Mouse (Mus musculus): ENCODE results near the gene Gprc5b. TPM values are rescaled to one million over a fixed set of nuclear protein-coding genes. Genes with fewer than 3 reads are reported as not detected.

Gprc5b gene
- polyA plus RNA-seq, 1 experiment from 2014 or later, result 1.5 TPM

DNA sequence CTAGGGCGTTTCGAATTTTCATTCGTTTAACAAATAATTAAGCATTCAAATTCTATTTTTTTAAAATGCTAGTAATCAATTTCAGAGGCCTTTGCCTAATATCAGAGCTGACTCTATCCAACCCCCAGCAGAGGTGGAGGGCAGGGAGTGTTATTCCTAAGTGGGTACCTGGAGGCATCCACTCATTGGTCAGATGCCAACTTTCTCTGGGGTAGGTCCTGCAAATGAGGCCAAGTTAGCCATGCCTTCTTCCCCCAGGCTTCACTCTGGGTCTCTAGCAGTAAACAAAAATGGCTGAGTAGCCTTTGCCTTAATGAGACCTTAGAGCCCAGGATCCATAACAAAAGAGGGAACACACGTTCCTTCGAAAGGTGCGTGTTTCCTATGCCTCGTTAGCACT is 15.9 kb downstream of the Gprc5b start:
- Histone ChIP-seq H3K27ac (replicated peaks) (no peak overlapping the region), H3K9ac (ENCODE audit: low read length) (no peak overlapping the region), H3K27me3 (ENCODE audit: control insufficient read depth, insufficient read depth, low read length) (no peaks in the 10 kb centered on the region), H3K4me3 (ENCODE audit: low read depth, low read length) (no peak overlapping the region), H3K4me2 (replicated peaks; ENCODE audit: low read depth) (no peak overlapping the region), H3K4me1 (replicated peaks; ENCODE audit: control insufficient read depth, insufficient read depth) (no peaks in the 10 kb centered on the region), H3K9me3 (ENCODE audit: control insufficient read depth, low read length) (no peaks in the 10 kb centered on the region), H3K36me3 (ENCODE audit: control insufficient read depth, insufficient read depth, low read length) (no peaks in the 10 kb centered on the region)
- WGBS, result 91% methylated on average over 7 of the region's 7 CpGs
- no peak for DNase-seq (ENCODE audit: low spot score)
- no peak for ATAC-seq (ENCODE audit: low FRiP score, low TSS enrichment)
- TF ChIP-seq EP300 (optimal IDR thresholded peaks at IDR 0.05) (no peak), CTCF (IDR thresholded peaks at IDR 0.05; ENCODE audit: low read depth) (no peak)

- Histone ChIP-seq H3K36me3 (ENCODE audit: control insufficient read depth, insufficient read depth, low read length) (peaks cover 3% of the 10 kb centered on the region; the same call in 1 of the 2 replicates), H3K27me3 (ENCODE audit: control insufficient read depth, insufficient read depth, low read length) (no peaks in the 10 kb centered on the region), H3K4me1 (replicated peaks; ENCODE audit: control insufficient read depth, insufficient read depth) (no peaks in the 10 kb centered on the region), H3K4me3 (ENCODE audit: low read depth, low read length) (no peak overlapping the region), H3K9ac (ENCODE audit: low read length) (no peak overlapping the region), H3K9me3 (ENCODE audit: control insufficient read depth, low read length) (no peaks in the 10 kb centered on the region), H3K27ac (replicated peaks) (no peak overlapping the region), H3K4me2 (replicated peaks; ENCODE audit: low read depth) (no peak overlapping the region)
- ATAC-seq (ENCODE audit: low FRiP score, low TSS enrichment) (no peak), DNase-seq (ENCODE audit: low spot score) (no peak)
- TF ChIP-seq CTCF (IDR thresholded peaks at IDR 0.05; ENCODE audit: low read depth) (no peak), EP300 (optimal IDR thresholded peaks at IDR 0.05) (no peak)
- WGBS, result 75% methylated on average over 10 of the region's 10 CpGs
These were observed 17.9 kb downstream of the Gprc5b start for GRCm38 (mm10) chr7:118977167-118977543.

GRCm38 (mm10) chr7:118976414-118977166 is 18.4 kb downstream of the Gprc5b start:
- no peak overlapping the region for H3K27ac ChIP-seq (replicated peaks)
- WGBS, result 24% methylated on average over 12 of the region's 14 CpGs
- DNase-seq (ENCODE audit: low spot score), result no peak

GRCm38 (mm10) chr7:118975837-118976236 is 19.2 kb downstream of the Gprc5b start:
- 63% methylated on average over 3 of the region's 3 CpGs for WGBS
- TF ChIP-seq EP300 (optimal IDR thresholded peaks at IDR 0.05) (no peak), CTCF (IDR thresholded peaks at IDR 0.05; ENCODE audit: low read depth) (no peak)
- no peak overlapping the region for H3K9ac ChIP-seq (ENCODE audit: low read length)
- H3K36me3 ChIP-seq (ENCODE audit: control insufficient read depth, insufficient read depth, low read length), result peaks cover 3% of the 10 kb centered on the region; the same call in 1 of the 2 replicates
- H3K27me3 ChIP-seq (ENCODE audit: control insufficient read depth, insufficient read depth, low read length), result no peaks in the 10 kb centered on the region
- no peak overlapping the region for H3K27ac ChIP-seq (replicated peaks)
- H3K9me3 ChIP-seq (ENCODE audit: control insufficient read depth, low read length), result no peaks in the 10 kb centered on the region
- no peaks in the 10 kb centered on the region for H3K4me1 ChIP-seq (replicated peaks; ENCODE audit: control insufficient read depth, insufficient read depth)
- no peak overlapping the region for H3K4me3 ChIP-seq (ENCODE audit: low read depth, low read length)
- ATAC-seq (ENCODE audit: low FRiP score, low TSS enrichment) (no peak), DNase-seq (ENCODE audit: low spot score) (no peak)
- no peak overlapping the region for H3K4me2 ChIP-seq (replicated peaks; ENCODE audit: low read depth)

More at GRCm38 (mm10) chr7:118976414-118977166, 18.4 kb downstream of the Gprc5b start:
- H3K9ac ChIP-seq (ENCODE audit: low read length), result no peak overlapping the region
- H3K4me3 ChIP-seq (ENCODE audit: low read depth, low read length), result no peak overlapping the region
- peaks cover 3% of the 10 kb centered on the region; the same call in 1 of the 2 replicates for H3K36me3 ChIP-seq (ENCODE audit: control insufficient read depth, insufficient read depth, low read length)
- no peak overlapping the region for H3K4me2 ChIP-seq (replicated peaks; ENCODE audit: low read depth)
- ATAC-seq (ENCODE audit: low FRiP score, low TSS enrichment), result peak; percentile 31; the same call in 1 of the 2 replicates
- no peaks in the 10 kb centered on the region for H3K4me1 ChIP-seq (replicated peaks; ENCODE audit: control insufficient read depth, insufficient read depth)
- H3K27me3 ChIP-seq (ENCODE audit: control insufficient read depth, insufficient read depth, low read length), result no peaks in the 10 kb centered on the region
- no peaks in the 10 kb centered on the region for H3K9me3 ChIP-seq (ENCODE audit: control insufficient read depth, low read length)
- TF ChIP-seq EP300 (optimal IDR thresholded peaks at IDR 0.05) (no peak), CTCF (IDR thresholded peaks at IDR 0.05; ENCODE audit: low read depth) (no peak)

GRCm38 (mm10) chr7:118973377-118973776 is 21.6 kb downstream of the Gprc5b start:
- H3K27ac ChIP-seq (replicated peaks), result no peak overlapping the region
- DNase-seq (ENCODE audit: low spot score) (no peak), ATAC-seq (ENCODE audit: low FRiP score, low TSS enrichment) (no peak)
- no peak overlapping the region for H3K9ac ChIP-seq (ENCODE audit: low read length)
- 64% methylated on average over 4 of the region's 4 CpGs for WGBS
- TF ChIP-seq EP300 (optimal IDR thresholded peaks at IDR 0.05), result no peak
- no peak for TF ChIP-seq CTCF (IDR thresholded peaks at IDR 0.05; ENCODE audit: low read depth)
- no peak overlapping the region for H3K4me3 ChIP-seq (ENCODE audit: low read depth, low read length)
- no peak overlapping the region for H3K4me2 ChIP-seq (replicated peaks; ENCODE audit: low read depth)
- H3K36me3 ChIP-seq (ENCODE audit: control insufficient read depth, insufficient read depth, low read length), result peaks cover 3% of the 10 kb centered on the region; the same call in 1 of the 2 replicates
- no peaks in the 10 kb centered on the region for H3K27me3 ChIP-seq (ENCODE audit: control insufficient read depth, insufficient read depth, low read length)
- no peaks in the 10 kb centered on the region for H3K4me1 ChIP-seq (replicated peaks; ENCODE audit: control insufficient read depth, insufficient read depth)
- H3K9me3 ChIP-seq (ENCODE audit: control insufficient read depth, low read length), result no peaks in the 10 kb centered on the region

DNA sequence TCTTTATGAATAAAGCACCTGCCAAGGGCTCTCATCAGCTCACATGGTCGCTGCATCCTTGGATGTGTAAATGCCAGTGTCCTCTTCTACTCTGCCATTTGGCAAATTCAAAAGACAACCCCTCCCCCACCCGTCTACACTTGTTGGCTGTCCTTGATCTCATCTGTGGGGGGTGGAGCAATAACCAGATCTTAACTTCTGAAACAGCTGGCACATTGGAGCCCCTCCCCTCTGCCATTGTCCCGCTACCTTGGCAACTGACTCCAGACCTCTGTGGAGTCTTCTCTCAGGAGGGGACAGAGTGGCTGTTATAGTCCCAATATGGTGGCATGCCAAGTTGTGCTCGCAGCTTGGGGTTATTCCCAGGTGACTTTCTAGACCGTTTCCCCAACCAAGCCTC is 22.7 kb downstream of the Gprc5b start:
- no peaks in the 10 kb centered on the region for H3K4me1 ChIP-seq (replicated peaks; ENCODE audit: control insufficient read depth, insufficient read depth)
- WGBS, result 83% methylated on average over 5 of the region's 5 CpGs
- no peak for ATAC-seq (ENCODE audit: low FRiP score, low TSS enrichment)
- DNase-seq (ENCODE audit: low spot score), result no peak
- H3K9me3 ChIP-seq (ENCODE audit: control insufficient read depth, low read length), result no peaks in the 10 kb centered on the region
- H3K9ac ChIP-seq (ENCODE audit: low read length), result no peak overlapping the region
- H3K36me3 ChIP-seq (ENCODE audit: control insufficient read depth, insufficient read depth, low read length), result peaks cover 3% of the 10 kb centered on the region; the same call in 1 of the 2 replicates
- no peak overlapping the region for H3K27ac ChIP-seq (replicated peaks)
- TF ChIP-seq EP300 (optimal IDR thresholded peaks at IDR 0.05) (no peak), CTCF (IDR thresholded peaks at IDR 0.05; ENCODE audit: low read depth) (no peak)
- no peak overlapping the region for H3K4me3 ChIP-seq (ENCODE audit: low read depth, low read length)
- no peak overlapping the region for H3K4me2 ChIP-seq (replicated peaks; ENCODE audit: low read depth)
- H3K27me3 ChIP-seq (ENCODE audit: control insufficient read depth, insufficient read depth, low read length), result no peaks in the 10 kb centered on the region

All from stomach, postnatal 0 days (tissue).